Mouse (Mus musculus) heart, embryonic 12.5 days (tissue): Measurements from ENCODE around the gene Ago3. TPM values are rescaled to one million over a fixed set of nuclear protein-coding genes. Genes with fewer than 3 reads are reported as not detected.

Source experiments
- ATAC-seq: fragments of 200-750 bp; cut with Nextera tagmentation; 2 replicates; pipeline ENCODE4 v1.8.0; 2017; ENCODE audit warnings: moderate TSS enrichment, moderate library complexity; ENCODE audit not compliant: insufficient number of reproducible peaks, low FRiP score
- H3K27ac ChIP-seq: fragments of 300-500 bp; sonication (generic); 2 replicates; pipeline ENCODE4 v1.5.1; 2016; ENCODE audit warnings: mild to moderate bottlenecking, moderate library complexity; ENCODE audit not compliant: poor library complexity, severe bottlenecking
- H3K27me3 ChIP-seq: fragments of 300-500 bp; sonication (generic); replicated peaks from 2 replicates; pipeline ENCODE4 v1.6.1; 2016; ENCODE audit warnings: mild to moderate bottlenecking, moderate library complexity
- H3K36me3 ChIP-seq: fragments of 300-500 bp; sonication (generic); 2 replicates; pipeline ENCODE4 v1.6.1; 2016; ENCODE audit warnings: mild to moderate bottlenecking, moderate library complexity
- H3K4me1 ChIP-seq: fragments of 300-500 bp; sonication (generic); replicated peaks from 2 replicates; pipeline ENCODE4 v1.6.1; 2016; ENCODE audit warnings: mild to moderate bottlenecking
- H3K4me2 ChIP-seq: fragments of 300-500 bp; sonication (generic); 2 replicates; pipeline ENCODE4 v1.6.1; 2016; ENCODE audit warnings: mild to moderate bottlenecking, moderate library complexity
- H3K4me3 ChIP-seq: fragments of 300-500 bp; sonication (generic); 2 replicates; pipeline ENCODE4 v1.5.1; 2016; ENCODE audit warnings: mild to moderate bottlenecking
- H3K9ac ChIP-seq: fragments of 300-500 bp; sonication (generic); 2 replicates; pipeline ENCODE4 v1.6.1; 2016; ENCODE audit warnings: mild to moderate bottlenecking, moderate library complexity
- H3K9me3 ChIP-seq: fragments of 300-500 bp; sonication (generic); replicated peaks from 2 replicates; pipeline ENCODE4 v1.6.1; 2016; ENCODE audit warnings: mild to moderate bottlenecking, moderate library complexity
- WGBS: fragments of 180-500 bp; shearing (Covaris S2); methylation state at CpG from one replicate; pipeline ENCODE4 v1.1.7; 2016; 5-methylcytosine and 5-hydroxymethylcytosine counted together
- polyA plus RNA-seq: library from polyadenylated mRNA; unstranded; fragments of >200 nt; fragmentation: Nextera tagmentation; extraction: Ambion mirVana; gene quantifications from 2 replicates; pipeline ENCODE4 v1.2.1, GENCODE M21; 2016

Ago3 gene
- polyA plus RNA-seq, 1 experiment from 2014 or later, result 13.2 TPM

DNA sequence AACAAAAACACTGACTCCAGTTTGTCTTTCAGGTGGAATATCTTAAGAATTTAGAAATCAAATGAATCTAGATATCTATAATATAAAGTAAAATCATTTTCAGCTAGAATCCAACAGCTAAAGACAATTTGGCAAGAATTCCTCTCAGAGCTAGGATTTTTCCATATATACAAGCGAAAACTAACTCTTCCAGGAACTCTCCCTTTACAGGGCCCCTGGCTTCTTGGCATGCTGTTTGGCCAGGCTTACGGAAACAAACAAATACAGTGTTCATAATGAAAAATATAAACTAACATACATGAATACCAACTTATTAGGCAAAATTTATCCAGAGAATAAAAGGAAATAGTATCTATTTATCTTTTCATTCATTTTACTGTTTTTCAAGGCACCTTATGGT lies 5.5 kb downstream of the Ago3 start:
- no peak for ATAC-seq
- H3K4me1 ChIP-seq, result peaks cover 5% of the 10 kb centered on the region
- H3K4me3 ChIP-seq, result no peak overlapping the region
- H3K27me3 ChIP-seq, result no peaks in the 10 kb centered on the region
- H3K36me3 ChIP-seq, result no peaks in the 10 kb centered on the region
- WGBS, result 86% methylated on average over 2 of the region's 2 CpGs
- no peak overlapping the region for H3K27ac ChIP-seq
- H3K9me3 ChIP-seq, result no peaks in the 10 kb centered on the region
- no peak overlapping the region for H3K9ac ChIP-seq
- H3K4me2 ChIP-seq, result no peak overlapping the region

DNA sequence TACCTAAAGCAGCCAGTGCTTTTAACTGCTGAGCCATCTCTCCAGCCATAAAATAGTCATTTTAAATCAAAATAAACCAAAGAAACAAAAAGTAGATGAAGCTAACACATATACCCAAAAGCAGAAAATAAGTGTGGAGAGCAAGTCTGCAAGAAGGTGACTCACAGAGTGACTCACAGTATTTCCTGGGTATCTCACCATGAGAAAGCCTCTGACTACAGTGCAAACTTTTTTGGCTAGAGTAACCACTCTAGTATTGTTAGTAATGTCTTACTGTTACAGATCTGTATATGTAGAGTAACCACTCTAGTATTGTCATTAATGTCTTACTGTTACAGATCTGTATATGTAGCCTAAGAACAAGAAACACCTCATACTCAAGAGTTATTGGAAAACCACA lies 13.6 kb downstream of the Ago3 start:
- H3K27ac ChIP-seq, result no peak overlapping the region
- no peak overlapping the region for H3K4me2 ChIP-seq
- H3K4me3 ChIP-seq, result no peak overlapping the region
- H3K9me3 ChIP-seq, result no peaks in the 10 kb centered on the region
- no peaks in the 10 kb centered on the region for H3K4me1 ChIP-seq
- 0 out of 2 replicates have a peak, but pooled peaks cover 2% of the 10 kb centered on the region for H3K36me3 ChIP-seq
- ATAC-seq, result no peak
- no peaks in the 10 kb centered on the region for H3K27me3 ChIP-seq
- H3K9ac ChIP-seq, result no peak overlapping the region

- no peak overlapping the region for H3K27ac ChIP-seq
- WGBS, result 91% methylated on average over 3 of the region's 3 CpGs
- H3K4me3 ChIP-seq, result no peak overlapping the region
- H3K36me3 ChIP-seq, result 0 out of 2 replicates have a peak, but pooled peaks cover 3% of the 10 kb centered on the region
- H3K9ac ChIP-seq, result no peak overlapping the region
- ATAC-seq, result no peak
- H3K4me1 ChIP-seq, result no peaks in the 10 kb centered on the region
- no peak overlapping the region for H3K4me2 ChIP-seq
- H3K9me3 ChIP-seq, result no peaks in the 10 kb centered on the region
- H3K27me3 ChIP-seq, result no peaks in the 10 kb centered on the region
Observed at GRCm38 (mm10) chr4:126412526-126412925, 16.8 kb downstream of the Ago3 start.

DNA sequence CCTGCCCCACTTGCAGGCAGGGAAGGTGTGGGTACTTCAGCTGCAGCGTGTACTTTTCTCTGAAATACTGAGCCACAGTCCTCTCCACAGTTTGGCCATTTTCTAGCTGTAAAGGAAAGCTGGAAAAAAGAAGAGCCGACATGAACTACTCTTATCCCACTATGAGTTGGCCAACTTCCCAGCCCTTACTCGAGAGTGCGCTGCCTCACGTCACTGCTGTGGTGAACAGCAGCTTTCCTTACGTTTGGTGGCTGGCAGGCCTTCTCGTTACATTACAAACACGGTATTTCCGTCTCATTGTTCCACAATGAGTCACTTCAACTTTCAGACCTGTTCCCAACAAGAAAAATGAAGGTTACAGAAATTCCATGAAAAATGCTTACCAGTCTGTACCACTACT lies 57.9 kb downstream of the Ago3 start:
- Histone ChIP-seq H3K4me3 (no peak overlapping the region), H3K4me1 (0 out of 2 replicates have a peak, but pooled peaks cover 3% of the 10 kb centered on the region), H3K9ac (no peak overlapping the region), H3K9me3 (no peaks in the 10 kb centered on the region), H3K4me2 (no peak overlapping the region), H3K36me3 (peaks cover 27% of the 10 kb centered on the region), H3K27ac (peak overlapping the region; percentile 37; the same call in 1 of the 2 replicates), H3K27me3 (no peaks in the 10 kb centered on the region)
- WGBS, result 56% methylated on average over 9 of the region's 9 CpGs
- ATAC-seq, result peak; percentile 42; the same call in 1 of the 2 replicates

DNA sequence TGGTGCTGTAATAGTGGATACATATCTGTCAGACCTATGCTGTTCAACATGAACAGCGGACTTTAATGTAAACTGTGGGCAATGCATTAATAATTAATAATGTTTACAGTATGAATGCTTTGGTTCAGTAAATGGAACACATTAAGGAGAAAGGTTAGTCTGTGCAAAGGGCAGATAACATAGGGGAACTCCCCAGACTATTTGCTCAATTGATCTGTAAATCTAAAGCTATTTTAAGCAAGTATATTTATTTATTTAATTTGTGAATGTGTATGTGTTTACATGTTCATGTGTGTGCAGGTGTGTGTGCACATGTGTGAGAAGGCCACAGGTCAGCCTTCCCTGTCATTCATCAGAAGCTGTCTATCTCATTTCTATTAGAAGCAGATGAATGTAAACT lies 69.3 kb downstream of the Ago3 start:
- peaks cover 4% of the 10 kb centered on the region for H3K9me3 ChIP-seq
- no peak for ATAC-seq
- no peak overlapping the region for H3K4me3 ChIP-seq
- no peak overlapping the region for H3K4me2 ChIP-seq
- no peaks in the 10 kb centered on the region for H3K27me3 ChIP-seq
- no peaks in the 10 kb centered on the region for H3K4me1 ChIP-seq
- peaks cover 55% of the 10 kb centered on the region for H3K36me3 ChIP-seq
- 96% methylated on average over 1 of the region's 1 CpGs for WGBS
- H3K9ac ChIP-seq, result no peak overlapping the region
- H3K27ac ChIP-seq, result no peak overlapping the region

DNA sequence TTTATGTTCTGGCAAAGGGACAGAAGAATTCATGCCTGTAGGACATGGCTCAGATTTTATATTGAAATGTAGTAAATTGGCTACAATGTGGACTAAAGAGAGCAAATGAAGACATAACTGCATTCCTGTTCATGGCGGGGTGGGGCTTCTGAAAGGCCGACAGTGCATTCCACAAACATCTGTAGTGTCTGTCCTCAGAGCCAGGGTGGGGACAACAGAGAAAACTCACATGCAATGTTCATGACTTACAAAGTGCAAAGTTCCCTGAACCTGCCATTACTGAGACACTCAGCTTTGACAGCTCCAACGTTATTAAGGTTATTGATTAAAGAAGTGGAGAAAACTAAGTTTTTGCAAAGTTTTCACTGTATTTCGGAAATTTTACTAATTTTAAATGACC lies 85.9 kb downstream of the Ago3 start:
- H3K4me1 ChIP-seq, result no peaks in the 10 kb centered on the region
- H3K36me3 ChIP-seq, result peaks cover 27% of the 10 kb centered on the region
- ATAC-seq, result no peak
- H3K9me3 ChIP-seq, result no peaks in the 10 kb centered on the region
- no peak overlapping the region for H3K4me2 ChIP-seq
- no peak overlapping the region for H3K27ac ChIP-seq
- 72% methylated on average over 4 of the region's 4 CpGs for WGBS
- H3K9ac ChIP-seq, result no peak overlapping the region
- no peaks in the 10 kb centered on the region for H3K27me3 ChIP-seq
- H3K4me3 ChIP-seq, result no peak overlapping the region

GRCm38 (mm10) chr4:126339461-126339860 lies 89.9 kb downstream of the Ago3 start:
- 53% methylated on average over 4 of the region's 4 CpGs for WGBS

GRCm38 (mm10) chr4:126332358-126332757 lies 97.0 kb downstream of the Ago3 start:
- WGBS, result 43% methylated on average over 3 of the region's 3 CpGs
- no peak overlapping the region for H3K9ac ChIP-seq
- H3K9me3 ChIP-seq, result no peaks in the 10 kb centered on the region
- H3K27ac ChIP-seq, result no peak overlapping the region
- no peaks in the 10 kb centered on the region for H3K27me3 ChIP-seq
- no peak overlapping the region for H3K4me3 ChIP-seq
- H3K4me1 ChIP-seq, result peaks cover 13% of the 10 kb centered on the region; the same call in 1 of the 2 replicates
- no peak for ATAC-seq
- 0 out of 2 replicates have a peak, but pooled peaks cover 4% of the 10 kb centered on the region for H3K36me3 ChIP-seq
- no peak overlapping the region for H3K4me2 ChIP-seq

More at GRCm38 (mm10) chr4:126339461-126339860, 89.9 kb downstream of the Ago3 start:
- ATAC-seq, result no peak
- Histone ChIP-seq H3K4me2 (no peak overlapping the region), H3K4me1 (peaks cover 13% of the 10 kb centered on the region; the same call in 1 of the 2 replicates), H3K4me3 (no peak overlapping the region), H3K27ac (no peak overlapping the region), H3K27me3 (no peaks in the 10 kb centered on the region), H3K9me3 (no peaks in the 10 kb centered on the region), H3K9ac (no peak overlapping the region), H3K36me3 (peaks cover 7% of the 10 kb centered on the region; the same call in 1 of the 2 replicates)

GRCm38 (mm10) chr4:126331751-126332150 lies 97.6 kb downstream of the Ago3 start:
- H3K36me3 ChIP-seq, result 0 out of 2 replicates have a peak, but pooled peaks cover 4% of the 10 kb centered on the region
- H3K9ac ChIP-seq, result no peak overlapping the region
- no peaks in the 10 kb centered on the region for H3K27me3 ChIP-seq
- no peaks in the 10 kb centered on the region for H3K9me3 ChIP-seq
- no peak overlapping the region for H3K4me3 ChIP-seq
- H3K4me2 ChIP-seq, result no peak overlapping the region
- H3K4me1 ChIP-seq, result peaks cover 8% of the 10 kb centered on the region; the same call in 1 of the 2 replicates
- WGBS, result 75% methylated on average over 1 of the region's 1 CpGs
- no peak overlapping the region for H3K27ac ChIP-seq
- no peak for ATAC-seq

DNA sequence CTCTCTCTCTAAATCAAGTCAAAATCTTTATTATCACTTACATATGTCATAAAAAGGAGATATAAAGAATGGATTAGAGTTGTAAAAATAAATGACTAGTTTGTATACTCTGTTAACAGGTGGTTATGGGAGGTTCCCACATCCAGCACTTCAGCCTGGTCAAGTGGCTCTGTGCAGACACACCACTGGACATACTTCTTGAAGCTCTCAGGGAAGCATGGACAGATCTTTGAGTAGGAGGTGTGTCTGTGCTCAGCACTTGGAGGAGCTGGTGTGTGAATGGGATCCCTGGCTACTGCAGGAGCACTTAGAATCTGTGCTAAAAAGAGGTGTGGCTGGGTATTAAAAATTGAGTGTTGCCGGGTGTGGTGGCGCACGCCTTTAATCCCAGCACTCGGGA lies 99.1 kb downstream of the Ago3 start:
- Histone ChIP-seq H3K9me3 (no peaks in the 10 kb centered on the region), H3K36me3 (0 out of 2 replicates have a peak, but pooled peaks cover 4% of the 10 kb centered on the region), H3K4me2 (no peak overlapping the region), H3K27me3 (peaks cover 9% of the 10 kb centered on the region), H3K4me3 (no peak overlapping the region), H3K4me1 (peaks cover 4% of the 10 kb centered on the region), H3K9ac (no peak overlapping the region), H3K27ac (no peak overlapping the region)
- no peak for ATAC-seq
- WGBS, result 81% methylated on average over 4 of the region's 4 CpGs

DNA sequence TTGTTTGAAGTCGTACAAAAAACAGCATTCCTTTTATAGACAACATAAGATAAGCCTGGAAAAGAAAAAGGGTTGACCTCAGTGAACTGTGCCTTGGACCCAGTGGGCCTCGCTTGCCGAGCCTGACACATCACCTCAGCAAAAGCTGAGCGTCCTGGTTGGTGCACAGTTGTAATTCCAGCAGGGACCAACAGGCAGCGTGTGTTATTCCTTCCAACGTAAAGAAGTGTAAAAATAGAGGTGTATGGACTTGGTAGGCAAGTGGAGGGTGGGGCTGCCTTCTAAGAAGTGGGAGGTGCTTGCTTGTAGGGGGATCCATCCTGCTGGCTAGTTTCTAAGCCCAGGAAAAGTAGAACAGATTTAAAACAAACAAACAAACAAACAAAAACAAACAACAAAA lies 103.3 kb downstream of the Ago3 start:
- H3K4me3 ChIP-seq, result no peak overlapping the region
- no peak overlapping the region for H3K27ac ChIP-seq
- ATAC-seq, result no peak
- 19% methylated on average over 6 of the region's 6 CpGs for whole genome bisulfite sequencing
- no peaks in the 10 kb centered on the region for H3K36me3 ChIP-seq
- H3K9ac ChIP-seq, result no peak overlapping the region
- peaks cover 42% of the 10 kb centered on the region for H3K27me3 ChIP-seq
- peaks cover 15% of the 10 kb centered on the region for H3K4me1 ChIP-seq
- no peaks in the 10 kb centered on the region for H3K9me3 ChIP-seq
- H3K4me2 ChIP-seq, result no peak overlapping the region

DNA sequence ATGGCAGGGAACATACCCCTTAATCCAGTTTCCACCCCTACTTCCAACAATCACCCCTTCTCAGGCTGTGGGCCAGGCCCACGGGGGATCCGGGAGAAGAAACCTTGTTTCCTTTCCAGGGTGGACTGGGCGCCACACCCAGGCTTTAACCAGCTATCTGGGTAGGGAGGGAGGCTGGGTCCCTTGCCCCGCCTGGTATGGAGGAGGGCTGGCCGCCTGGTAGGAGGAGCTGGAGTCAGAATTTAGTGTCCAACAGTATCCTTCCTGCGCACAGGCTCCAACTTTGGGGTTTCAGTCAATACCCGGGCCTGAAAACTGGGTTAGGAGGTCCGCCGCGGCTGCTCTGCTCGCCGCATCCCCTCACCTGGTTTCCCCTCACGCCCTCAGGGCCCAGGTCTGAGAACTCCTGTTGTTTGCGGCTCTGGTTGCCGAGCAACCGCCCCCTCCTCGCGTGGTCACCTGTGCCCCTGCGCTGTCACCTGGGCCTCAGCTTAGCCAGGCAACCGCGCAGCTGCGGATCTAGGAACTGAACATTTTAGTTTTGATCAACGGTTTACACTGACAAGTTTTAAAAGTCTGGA lies 104.0 kb downstream of the Ago3 start, which contains the start of gene Tekt2:
Gene Tekt2 (minus strand): TSS at position 408 of the 581 bp plus-strand sequence.
- 13% methylated on average over 22 of the region's 23 CpGs for WGBS
- Histone ChIP-seq H3K4me2 (peak within 1 kb of the TSS; percentile 53), H3K9me3 (no peaks in the 10 kb centered on the region), H3K4me1 (peaks cover 21% of the 10 kb centered on the region), H3K36me3 (no peaks in the 10 kb centered on the region), H3K27ac (no peak within 1 kb of the TSS), H3K4me3 (peak within 1 kb of the TSS; percentile 23), H3K27me3 (peaks cover 42% of the 10 kb centered on the region), H3K9ac (0 out of 2 replicates have a peak within 1 kb of the TSS, but pooled peaks have one; percentile 14)
- ATAC-seq, result no peak
